Mouse (Mus musculus) MEL (cell line): ENCODE measurements at regions not wholly inside any gene's neighbourhood (a gene's known extent, or its start where the extent isn't known, plus 50 kb on each side); places are given as distances from the start of the nearest gene placed in this dataset.

ENCODE experiments used
- CTCF ChIP-seq, 3 experiments: IDR thresholded peaks in 2 of 3; conservative IDR thresholded peaks in 1 of 3; 2 replicates each; pipeline ENCODE4 v1.5.1; 2011 to 2012; ENCODE audit warnings: low read length in 3 of 3, low read depth in 2 of 3, mild to moderate bottlenecking in 2 of 3, improper control_type of control experiment in 1 of 3, inconsistent platforms in 1 of 3, mixed read lengths in 1 of 3, moderate library complexity in 1 of 3; ENCODE audit not compliant: control insufficient read depth in 1 of 3, insufficient read depth in 1 of 3, poor library complexity in 1 of 3, severe bottlenecking in 1 of 3
- E2F4 ChIP-seq: IDR thresholded peaks from 2 replicates; pipeline ENCODE4 v1.6.1; 2011; ENCODE audit warnings: low read depth, low read length, improper control_type of control experiment, borderline replicate concordance
- KAT2A ChIP-seq: conservative IDR thresholded peaks from 2 replicates; pipeline ENCODE4 v1.6.1; 2012; ENCODE audit warnings: low read depth, low read length, improper control_type of control experiment, inconsistent platforms
- MAZ ChIP-seq: IDR thresholded peaks from 2 replicates; pipeline ENCODE4 v1.6.1; 2012; ENCODE audit warnings: low read depth, mild to moderate bottlenecking, inconsistent platforms, low read length, improper control_type of control experiment
- MEF2A ChIP-seq: IDR thresholded peaks from 2 replicates; pipeline ENCODE4 v1.6.1; 2014; ENCODE audit warnings: low read depth, mild to moderate bottlenecking, inconsistent platforms, low read length, improper control_type of control experiment; ENCODE audit not compliant: poor library complexity, insufficient replicate concordance, severe bottlenecking; ENCODE audit errors: extremely low read depth
- POLR2A ChIP-seq, 2 experiments: IDR thresholded peaks; 2 replicates each; pipeline ENCODE4 v1.6.1; 2011 to 2012; ENCODE audit warnings: low read length in 2 of 2, mild to moderate bottlenecking in 2 of 2, control low read depth in 1 of 2, improper control_type of control experiment in 1 of 2, low read depth in 1 of 2, moderate library complexity in 1 of 2; ENCODE audit not compliant: control insufficient read depth in 1 of 2, insufficient read depth in 1 of 2, poor library complexity in 1 of 2
- SMC3 ChIP-seq: IDR thresholded peaks from 2 replicates; pipeline ENCODE4 v1.6.1; 2011; ENCODE audit warnings: low read depth, low read length, improper control_type of control experiment
- TAL1 ChIP-seq: IDR thresholded peaks from 2 replicates; pipeline ENCODE4 v1.6.1; 2012; ENCODE audit warnings: mild to moderate bottlenecking, inconsistent platforms, low read length, moderate library complexity, mixed read lengths

DNA sequence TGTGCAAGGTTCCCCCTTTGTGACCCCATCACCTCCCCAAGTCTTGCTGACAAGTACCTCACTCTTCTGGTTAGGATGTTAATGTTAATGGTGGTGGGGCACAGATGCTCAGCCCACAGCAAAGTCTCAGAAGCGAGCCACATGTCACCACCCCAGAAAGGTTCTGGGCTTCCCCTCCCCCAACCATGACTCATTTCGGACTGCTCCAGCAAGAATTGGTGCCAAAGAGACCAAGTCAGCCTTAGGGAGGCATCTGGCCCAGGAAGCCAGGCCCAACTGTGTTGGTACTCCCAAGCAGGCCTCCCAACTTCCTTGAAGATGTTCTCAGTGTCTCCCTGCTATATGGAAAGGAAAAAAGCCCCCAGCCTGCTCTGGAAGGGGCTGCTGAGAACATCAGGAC is 67.8 kb upstream of the Nectin1 start:
- TF ChIP-seq CTCF (IDR thresholded peaks at IDR 0.05 in 2 of 3, conservative IDR thresholded peaks at IDR 0.05 in 1 of 3; ENCODE audit: control insufficient read depth in 1 of 3, insufficient read depth in 1 of 3, low read depth in 2 of 3, low read length in 3 of 3, poor library complexity in 1 of 3, severe bottlenecking in 1 of 3): no peak
- no peak for TF ChIP-seq KAT2A
- no peak for TF ChIP-seq TAL1
- TF ChIP-seq MEF2A: no peak
- TF ChIP-seq POLR2A (IDR thresholded peaks at IDR 0.05; ENCODE audit: control insufficient read depth in 1 of 2, insufficient read depth in 1 of 2, low read depth in 1 of 2, low read length in 2 of 2, poor library complexity in 1 of 2): no peak
- TF ChIP-seq MAZ: no peak
- no peak for TF ChIP-seq SMC3
- TF ChIP-seq E2F4: no peak
